Mouse (Mus musculus): ENCODE results near the gene Nr1h4.

GRCm38 (mm10) chr10:89417966-89418365 is 115.4 kb downstream of the Nr1h4 start:
- TF ChIP-seq POLR2A (IDR thresholded peaks at IDR 0.05; ENCODE audit: extremely low read depth, insufficient read depth, low read length), result no peak
- TF ChIP-seq CTCF (IDR thresholded peaks at IDR 0.05; ENCODE audit: low read depth, low read length), result no peak
